Mouse (Mus musculus) stomach, postnatal 0 days (tissue): Measurements from ENCODE around the gene Golga4.

Source experiments
- CTCF ChIP-seq: IDR thresholded peaks from 2 replicates; pipeline ENCODE4 v1.5.1; 2016; ENCODE audit warnings: antibody characterized with exemption, low read depth, mild to moderate bottlenecking, moderate library complexity
- EP300 ChIP-seq: optimal IDR thresholded peaks from 2 replicates; pipeline ENCODE3; 2016; ENCODE audit warnings: antibody characterized with exemption

GRCm38 (mm10) chr9:118495933-118496332 lies 10.1 kb upstream of the Golga4 start:
- TF ChIP-seq EP300 (no peak), CTCF (no peak)
